Mouse (Mus musculus) liver, postnatal 0 days (tissue): ENCODE measurements around the gene Gm20388. TPM values are rescaled to one million over a fixed set of nuclear protein-coding genes. Genes with fewer than 3 reads are reported as not detected.

Source experiments
- ATAC-seq: fragments of 200-750 bp; cut with Nextera tagmentation; 2 replicates; pipeline ENCODE4 v1.8.0; 2017; ENCODE audit warnings: mild to moderate bottlenecking, moderate library complexity
- DNase-seq: peaks from one replicate; pipeline ENCODE4 v3.0.0-alpha.2; 2016
- H3K27ac ChIP-seq: fragments of 300-500 bp; sonication (generic); 2 replicates; pipeline ENCODE4 v1.5.1; 2014; ENCODE audit warnings: antibody characterized with exemption, moderate library complexity, mild to moderate bottlenecking, low read depth
- H3K27me3 ChIP-seq: fragments of 300-500 bp; sonication (generic); 2 replicates; pipeline ENCODE4 v1.6.1; 2014; ENCODE audit warnings: low read length, control low read depth, mixed read lengths; ENCODE audit not compliant: insufficient read depth
- H3K36me3 ChIP-seq: fragments of 300-500 bp; sonication (generic); replicated peaks from 2 replicates; pipeline ENCODE4 v1.6.1; 2014; ENCODE audit warnings: mild to moderate bottlenecking, control low read depth, low read length, moderate library complexity, mixed read lengths; ENCODE audit not compliant: insufficient read depth
- H3K4me1 ChIP-seq: fragments of 300-500 bp; sonication (generic); 2 replicates; pipeline ENCODE4 v1.6.1; 2014; ENCODE audit warnings: antibody characterized with exemption, mild to moderate bottlenecking, control low read depth; ENCODE audit not compliant: insufficient read depth
- H3K4me2 ChIP-seq: fragments of 300-500 bp; sonication (generic); 2 replicates; pipeline ENCODE4 v1.6.1; 2014; ENCODE audit warnings: low read depth, mild to moderate bottlenecking, low read length, moderate library complexity, mixed read lengths
- H3K4me3 ChIP-seq: fragments of 300-500 bp; sonication (generic); 2 replicates; pipeline ENCODE4 v1.5.1; 2014; ENCODE audit warnings: low read depth, low read length
- H3K9ac ChIP-seq: fragments of 300-500 bp; sonication (generic); replicated peaks from 2 replicates; pipeline ENCODE4 v1.6.1; 2014; ENCODE audit warnings: mild to moderate bottlenecking, moderate library complexity
- H3K9me3 ChIP-seq: fragments of 300-500 bp; sonication (generic); 2 replicates; pipeline ENCODE4 v1.6.1; 2016; ENCODE audit warnings: mild to moderate bottlenecking, control low read depth, low read length, mixed read lengths
- CTCF ChIP-seq: sonication (generic); IDR thresholded peaks from 2 replicates; pipeline ENCODE4 v1.5.1; 2016; ENCODE audit warnings: antibody characterized with exemption, low read depth
- EP300 ChIP-seq: IDR thresholded peaks from 2 replicates; pipeline ENCODE4 v1.6.1; 2016; ENCODE audit warnings: antibody characterized with exemption, low read depth, mild to moderate bottlenecking
- WGBS: fragments of 180-500 bp; shearing (Covaris S2); extraction: QIAGEN DNeasy Blood & Tissue Kit; methylation state at CpG from one replicate; pipeline ENCODE4 v1.1.7; 2014; ENCODE audit not compliant: insufficient replicate concordance; 5-methylcytosine and 5-hydroxymethylcytosine counted together
- polyA plus RNA-seq: library from polyadenylated mRNA; unstranded; fragments of >200 nt; fragmentation: Nextera tagmentation; extraction: Ambion mirVana; gene quantifications from 2 replicates; pipeline ENCODE4 v1.2.1, GENCODE M21; 2015

The Gm20388 gene
- polyA plus RNA-seq, 1 experiment from 2014 or later = not detected

DNA sequence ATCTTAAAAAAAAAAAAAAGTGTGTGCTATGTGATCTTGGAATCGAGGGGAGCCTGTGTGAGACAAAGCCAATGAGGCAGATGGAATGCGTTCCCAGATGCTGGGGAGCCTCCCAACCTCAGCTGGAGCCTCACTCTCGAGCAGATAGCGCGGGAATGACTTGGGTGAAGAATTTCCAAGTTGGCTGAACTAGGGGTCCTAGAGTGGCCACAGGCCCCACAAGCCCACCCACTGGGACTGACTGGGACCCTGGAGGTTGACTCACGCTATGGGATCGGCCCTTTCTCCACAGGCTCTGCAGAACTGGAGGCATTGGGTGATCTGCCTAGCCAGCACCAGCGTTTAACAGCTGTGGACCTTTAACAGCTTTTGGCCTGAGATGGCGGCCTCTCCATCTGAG is 3225.6 kb downstream of the Gm20388 start:
- no peaks in the 10 kb centered on the region; the same call in 1 of the 2 replicates for H3K9me3 ChIP-seq
- no peaks in the 10 kb centered on the region for H3K36me3 ChIP-seq
- no peak for TF ChIP-seq EP300
- TF ChIP-seq CTCF = no peak
- H3K9ac ChIP-seq = no peak overlapping the region
- whole genome bisulfite sequencing = 80% methylated on average over 9 of the region's 9 CpGs
- no peak overlapping the region for H3K4me3 ChIP-seq
- no peak overlapping the region for H3K27ac ChIP-seq
- 0 out of 2 replicates have a peak, but pooled peaks cover 3% of the 10 kb centered on the region for H3K27me3 ChIP-seq
- no peaks in the 10 kb centered on the region for H3K4me1 ChIP-seq
- DNase-seq (no peak), ATAC-seq (no peak)
- no peak overlapping the region for H3K4me2 ChIP-seq

DNA sequence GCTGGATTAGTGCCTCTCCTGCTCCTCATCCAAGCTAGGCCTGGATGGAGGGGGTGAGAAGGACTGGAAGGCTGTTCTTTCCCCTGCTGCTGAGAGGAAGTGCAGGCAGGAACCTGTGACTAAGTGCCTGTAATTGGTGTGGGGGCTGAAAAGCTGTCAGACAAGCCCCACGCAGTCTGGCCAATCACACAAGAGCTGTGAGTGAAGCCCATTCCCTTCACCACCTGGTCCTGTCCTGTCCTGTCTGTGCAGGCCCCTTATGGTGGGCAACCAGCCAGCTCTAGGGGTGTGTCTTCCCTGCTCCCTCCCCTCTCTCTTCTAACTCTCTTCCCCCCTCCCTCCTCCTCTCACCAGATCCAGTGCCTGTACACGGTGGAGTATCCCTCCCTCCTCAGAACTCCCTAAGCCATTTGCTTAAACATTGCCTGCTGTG is 3227.0 kb downstream of the Gm20388 start:
- H3K27ac ChIP-seq = no peak overlapping the region
- H3K4me1 ChIP-seq = no peaks in the 10 kb centered on the region
- DNase-seq = no peak
- no peak for ATAC-seq
- H3K9ac ChIP-seq = no peak overlapping the region
- H3K4me2 ChIP-seq = no peak overlapping the region
- H3K27me3 ChIP-seq = 0 out of 2 replicates have a peak, but pooled peaks cover 3% of the 10 kb centered on the region
- H3K9me3 ChIP-seq = no peaks in the 10 kb centered on the region; the same call in 1 of the 2 replicates
- H3K4me3 ChIP-seq = no peak overlapping the region
- 35% methylated on average over 2 of the region's 2 CpGs for WGBS
- TF ChIP-seq EP300 (no peak), CTCF (no peak)
- H3K36me3 ChIP-seq = no peaks in the 10 kb centered on the region

DNA sequence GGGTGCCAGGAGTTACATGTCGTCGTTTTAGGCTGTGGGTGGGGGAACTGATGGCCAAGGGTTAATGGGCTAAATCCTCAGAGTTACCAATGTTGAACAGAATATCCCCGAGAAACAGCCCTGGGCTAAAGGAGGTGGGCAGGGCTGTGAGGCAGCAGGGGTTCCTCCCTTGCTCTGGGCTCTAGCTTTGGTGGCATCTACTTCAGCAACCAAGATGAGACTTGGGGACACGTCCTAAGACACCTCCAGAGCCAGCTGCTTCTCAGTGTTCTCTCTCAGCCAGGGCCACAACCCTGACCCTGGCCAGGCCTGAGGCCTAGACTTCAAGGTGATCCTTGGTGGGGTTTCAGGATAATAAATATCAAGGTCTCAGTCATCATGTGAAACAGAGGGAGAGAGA is 3228.1 kb downstream of the Gm20388 start:
- Histone ChIP-seq H3K4me3 (no peak overlapping the region), H3K4me1 (no peaks in the 10 kb centered on the region), H3K9ac (no peak overlapping the region), H3K9me3 (no peaks in the 10 kb centered on the region), H3K27ac (no peak overlapping the region), H3K4me2 (no peak overlapping the region), H3K27me3 (0 out of 2 replicates have a peak, but pooled peaks cover 3% of the 10 kb centered on the region), H3K36me3 (no peaks in the 10 kb centered on the region)
- ATAC-seq (no peak), DNase-seq (no peak)
- WGBS = 75% methylated on average over 4 of the region's 4 CpGs
- TF ChIP-seq CTCF (no peak), EP300 (no peak)

- H3K9me3 ChIP-seq = no peaks in the 10 kb centered on the region
- 84% methylated on average over 14 of the region's 14 CpGs for WGBS
Measured at GRCm38 (mm10) chr8:123141741-123142462, 3231.3 kb downstream of the Gm20388 start.

DNA sequence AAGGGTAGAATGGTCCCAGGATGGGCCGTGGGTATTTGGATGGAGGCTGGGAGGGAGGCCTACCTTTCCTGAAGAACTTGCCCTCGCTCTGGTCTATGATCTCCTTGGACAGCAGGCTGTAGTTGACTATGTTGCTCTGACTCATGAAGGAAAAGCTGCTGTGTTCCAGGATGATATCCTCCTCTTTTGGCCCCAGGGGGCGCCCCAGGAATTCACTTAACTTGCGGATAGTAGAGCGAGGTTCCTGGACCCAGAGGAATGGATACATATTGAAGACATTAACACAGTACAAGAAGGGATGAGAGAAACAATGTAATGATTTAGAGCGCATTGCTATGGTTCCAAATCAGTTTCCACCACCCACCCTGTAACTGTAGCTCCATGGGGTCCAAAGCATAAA is 3234.6 kb downstream of the Gm20388 start:
- Histone ChIP-seq H3K27me3 (no peaks in the 10 kb centered on the region), H3K9ac (no peak overlapping the region), H3K4me1 (no peaks in the 10 kb centered on the region), H3K4me2 (no peak overlapping the region), H3K9me3 (no peaks in the 10 kb centered on the region), H3K36me3 (no peaks in the 10 kb centered on the region), H3K27ac (no peak overlapping the region), H3K4me3 (no peak overlapping the region)
- WGBS = 48% methylated on average over 6 of the region's 6 CpGs
- DNase-seq (peak; percentile 55), ATAC-seq (no peak; the same call in 1 of the 2 replicates)
- TF ChIP-seq EP300 = no peak
- TF ChIP-seq CTCF = peak; percentile 68

More at GRCm38 (mm10) chr8:123141741-123142462, 3231.3 kb downstream of the Gm20388 start:
- DNase-seq (no peak), ATAC-seq (no peak)
- H3K4me1 ChIP-seq = no peaks in the 10 kb centered on the region
- H3K4me3 ChIP-seq = no peak overlapping the region
- 0 out of 2 replicates have a peak, but pooled peaks cover 3% of the 10 kb centered on the region for H3K27me3 ChIP-seq
- TF ChIP-seq EP300 (no peak), CTCF (no peak)
- H3K9ac ChIP-seq = no peak overlapping the region
- no peak overlapping the region for H3K4me2 ChIP-seq
- H3K36me3 ChIP-seq = no peaks in the 10 kb centered on the region
- H3K27ac ChIP-seq = no peak overlapping the region

DNA sequence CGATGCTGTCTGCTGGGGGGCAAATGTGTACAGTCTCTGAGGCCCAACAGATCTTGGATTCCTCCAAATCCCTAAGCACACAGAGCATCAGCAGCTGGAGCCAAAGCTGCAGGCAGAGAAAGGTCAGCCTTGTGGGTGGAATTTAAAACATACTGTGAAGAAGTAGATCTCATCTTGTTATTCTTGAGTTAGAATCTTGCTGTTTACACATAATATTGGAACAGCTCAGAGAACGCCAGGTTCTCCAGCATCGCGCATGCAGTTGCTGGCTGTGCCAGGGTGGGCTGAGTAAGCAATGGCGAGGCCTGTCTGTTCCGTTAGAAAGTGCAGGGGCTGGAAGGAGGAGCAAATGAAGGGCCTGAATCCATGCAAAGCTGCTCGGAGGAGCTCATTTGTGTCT is 3235.7 kb downstream of the Gm20388 start:
- 82% methylated on average over 7 of the region's 7 CpGs for WGBS
- TF ChIP-seq CTCF (no peak), EP300 (no peak)
- H3K27ac ChIP-seq = no peak overlapping the region
- DNase-seq (no peak), ATAC-seq (no peak)
- H3K4me1 ChIP-seq = no peaks in the 10 kb centered on the region
- no peaks in the 10 kb centered on the region for H3K27me3 ChIP-seq
- no peak overlapping the region for H3K4me2 ChIP-seq
- no peaks in the 10 kb centered on the region for H3K9me3 ChIP-seq
- H3K9ac ChIP-seq = no peak overlapping the region
- H3K36me3 ChIP-seq = no peaks in the 10 kb centered on the region
- H3K4me3 ChIP-seq = no peak overlapping the region

DNA sequence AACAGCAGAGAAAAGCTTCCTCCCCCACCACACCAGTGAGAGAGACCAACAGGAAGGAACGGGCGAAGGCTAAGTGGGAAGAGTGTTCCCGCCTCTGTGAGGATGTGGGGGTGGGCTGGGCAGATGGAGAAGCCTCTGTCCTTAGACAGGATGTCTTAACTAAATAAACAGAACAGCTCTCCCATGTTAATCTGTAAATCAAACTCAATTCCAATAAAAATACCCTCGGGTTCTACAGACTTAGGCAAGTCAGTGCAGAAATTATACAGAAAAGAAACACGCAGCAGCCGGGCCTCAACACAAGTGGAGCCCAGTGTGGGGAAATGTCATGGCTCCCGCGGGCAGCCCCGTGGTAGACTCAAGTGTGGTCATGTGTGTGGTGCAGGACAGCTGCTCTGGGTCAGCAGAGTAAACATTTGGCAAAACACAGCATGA is 3240.1 kb downstream of the Gm20388 start:
- 42% methylated on average over 9 of the region's 9 CpGs for WGBS
- ATAC-seq (no peak), DNase-seq (no peak)
- Histone ChIP-seq H3K4me3 (no peak overlapping the region), H3K4me2 (no peak overlapping the region), H3K27ac (no peak overlapping the region), H3K36me3 (no peaks in the 10 kb centered on the region), H3K9me3 (no peaks in the 10 kb centered on the region), H3K27me3 (no peaks in the 10 kb centered on the region), H3K4me1 (0 out of 2 replicates have a peak, but pooled peaks cover 4% of the 10 kb centered on the region), H3K9ac (no peak overlapping the region)
- TF ChIP-seq EP300 = no peak
- TF ChIP-seq CTCF = no peak
